Comparison of ENCODE assay signal across 10 mouse cellular contexts in genomic region chr6:99655488-99655887, GRCm38 (mm10). TPM values are rescaled to one million over a fixed set of nuclear protein-coding genes. Genes with fewer than 3 reads are reported as not detected.
DNase-seq lines count a peak whose midpoint lies in the region; ATAC-seq and TF ChIP-seq lines count a peak whose summit lies in the region.
"Had no signal": no experiment of that assay in that cellular context is flagged by ENCODE, and none has a peak within 500 bp of the region (broad histone marks: within the 10 kb centered on the region; RNA-seq: fewer than 3 reads in every experiment).

No protein-coding gene starts in this region.

- no peaks in the 10 kb centered on the region for H3K36me3 ChIP-seq in liver, embryonic 15.5 days (replicated peaks)
- H3K36me3 ChIP-seq in forebrain, postnatal 0 days (ENCODE audit: insufficient read depth), result peaks cover 2% of the 10 kb centered on the region; the same call in 1 of the 2 replicates
- no peaks in the 10 kb centered on the region for H3K36me3 ChIP-seq in embryonic facial prominence, embryonic 10.5 days (replicated peaks)

- TF ChIP-seq CTCF in gastrocnemius, adult 2 months (IDR thresholded peaks at IDR 0.05), result no peak
- TF ChIP-seq CTCF in forebrain, postnatal 0 days (IDR thresholded peaks at IDR 0.05; ENCODE audit: low read depth), result no peak

- no peak overlapping the region for H3K9ac ChIP-seq in liver, embryonic 15.5 days
- no peak overlapping the region for H3K9ac ChIP-seq in forebrain, postnatal 0 days

- H3K9me3 ChIP-seq in liver, embryonic 15.5 days (replicated peaks), result no peaks in the 10 kb centered on the region
- H3K9me3 ChIP-seq in forebrain, postnatal 0 days (ENCODE audit: low read length), result no peaks in the 10 kb centered on the region
- no peaks in the 10 kb centered on the region for H3K9me3 ChIP-seq in embryonic facial prominence, embryonic 10.5 days

- no peaks in the 10 kb centered on the region; the same call in 1 of the 2 replicates for H3K4me1 ChIP-seq in liver, embryonic 15.5 days (replicated peaks)
- H3K4me1 ChIP-seq in forebrain, postnatal 0 days (ENCODE audit: insufficient read depth), result no peaks in the 10 kb centered on the region
- H3K4me1 ChIP-seq in embryonic facial prominence, embryonic 10.5 days, result peaks cover 25% of the 10 kb centered on the region

- 0 out of 2 replicates have a peak overlapping the region, but pooled peaks have one; percentile 13 for H3K4me3 ChIP-seq in gastrocnemius, adult 2 months
- peak overlapping the region; percentile 8; the same call in 1 of the 2 replicates for H3K4me3 ChIP-seq in liver, embryonic 15.5 days (replicated peaks)
- H3K4me3 ChIP-seq in forebrain, postnatal 0 days (ENCODE audit: low read depth, low read length), result no peak overlapping the region
- H3K4me3 ChIP-seq in embryonic facial prominence, embryonic 10.5 days, result no peak overlapping the region

- DNase-seq in gastrocnemius, adult 2 months, result no peak
- DNase-seq in gastrocnemius, postnatal 14 days, result no peak
- DNase-seq in thymus, postnatal 0 days (ENCODE audit: low spot score), result peak; percentile 80
- DNase-seq in forebrain, postnatal 0 days, result no peak
- DNase-seq in frontal cortex, postnatal 14 days (ENCODE audit: low spot score in 2 of 2), result no peak
- DNase-seq in embryonic facial prominence, embryonic 10.5 days (ENCODE audit: low spot score), result no peak
- DNase-seq: adrenal gland, adult 8-10 months had no signal

- ATAC-seq in activated CD4-positive, CD25-positive, alpha-beta regulatory T cell, adult 4 months, result peak; percentile 95
- ATAC-seq in liver, embryonic 15.5 days (ENCODE audit: insufficient read depth), result no peak
- no peak for ATAC-seq in forebrain, postnatal 0 days

- intact Hi-C loops in gastrocnemius, adult 2 months (cut with DNase I), result no loop called here
- intact Hi-C loops in gastrocnemius, postnatal 14 days (cut with DNase I; ENCODE audit: low total_unique reads), result no loop called here

- H3K4me2 ChIP-seq in liver, embryonic 15.5 days, result peak overlapping the region; percentile 43
- H3K4me2 ChIP-seq in forebrain, postnatal 0 days (ENCODE audit: low read depth), result no peak overlapping the region

- 17% methylated on average over 7 of the region's 7 CpGs for WGBS in liver, embryonic 15.5 days (ENCODE audit: insufficient replicate concordance)
- whole genome bisulfite sequencing in forebrain, postnatal 0 days, result 50% methylated on average over 7 of the region's 7 CpGs
- 50% methylated on average over 7 of the region's 7 CpGs for WGBS in embryonic facial prominence, embryonic 10.5 days

- no peaks in the 10 kb centered on the region for H3K27me3 ChIP-seq in liver, embryonic 15.5 days
- no peaks in the 10 kb centered on the region for H3K27me3 ChIP-seq in forebrain, postnatal 0 days (ENCODE audit: insufficient read depth, low read length)
- H3K27me3 ChIP-seq in embryonic facial prominence, embryonic 10.5 days (replicated peaks; ENCODE audit: low read depth, poor library complexity, severe bottlenecking), result no peaks in the 10 kb centered on the region

- H3K27ac ChIP-seq in gastrocnemius, adult 2 months, result no peak overlapping the region; the same call in 1 of the 2 replicates
- no peak overlapping the region for H3K27ac ChIP-seq in liver, embryonic 15.5 days (replicated peaks)
- no peak overlapping the region for H3K27ac ChIP-seq in forebrain, postnatal 0 days (ENCODE audit: low read depth, low read length)
- no peak overlapping the region for H3K27ac ChIP-seq in embryonic facial prominence, embryonic 10.5 days (replicated peaks)
- H3K27ac ChIP-seq: kidney, postnatal 0 days had no signal

RNA-seq across cellular contexts. Expression of gene Eif4e3, which starts 11.1 kb away (rescaled TPM):
- total RNA-seq in gastrocnemius, adult 2 months (2021), result 10 to 100 TPM; 23.5 to 29.4 TPM
- 10 to 100 TPM; 16.2 to 17.8 TPM for total RNA-seq in gastrocnemius, postnatal 14 days (2021)
- polyA plus RNA-seq in activated CD4-positive, CD25-positive, alpha-beta regulatory T cell, adult 4 months (2017; shearing (Covaris generic)), result 10 to 100 TPM; 33.8 to 35.1 TPM
- 1.9 and 2.2 TPM in 2 replicates for polyA plus RNA-seq in liver, embryonic 15.5 days (2015; fragmentation: Nextera tagmentation; extraction: Ambion mirVana)
- polyA plus RNA-seq in thymus, postnatal 0 days (2015; fragmentation: Nextera tagmentation; extraction: Ambion mirVana), result 36.4 and 43.2 TPM in 2 replicates
- 12.9 and 13.3 TPM in 2 replicates for total RNA-seq in forebrain, postnatal 0 days (2014; rRNA removed)
- 4.7 and 6.0 TPM in 2 replicates for polyA plus RNA-seq in forebrain, postnatal 0 days (2015; fragmentation: Nextera tagmentation; extraction: Ambion mirVana)
- 14.2 and 16.5 TPM in 2 replicates for polyA plus RNA-seq in embryonic facial prominence, embryonic 10.5 days (2016; fragmentation: Nextera tagmentation; extraction: Ambion mirVana)

RNA-seq across cellular contexts. Expression of gene Gm20696, which starts 11.1 kb away (rescaled TPM):
- total RNA-seq in gastrocnemius, adult 2 months (2021), result 1 to 10 TPM; 1.2 to 1.3 TPM
- total RNA-seq in gastrocnemius, postnatal 14 days (2021), result under 1 TPM; 0.73 to 0.90 TPM
- polyA plus RNA-seq in activated CD4-positive, CD25-positive, alpha-beta regulatory T cell, adult 4 months (2017; shearing (Covaris generic)), result 10 to 100 TPM; 11.9 to 13.1 TPM
- 0.75 and 0.88 TPM in 2 replicates for polyA plus RNA-seq in liver, embryonic 15.5 days (2015; fragmentation: Nextera tagmentation; extraction: Ambion mirVana)
- 2.4 and 6.4 TPM in 2 replicates for polyA plus RNA-seq in thymus, postnatal 0 days (2015; fragmentation: Nextera tagmentation; extraction: Ambion mirVana)
- total RNA-seq in forebrain, postnatal 0 days (2014; rRNA removed), result 2.2 and 3.0 TPM in 2 replicates
- 1.5 and 2.6 TPM in 2 replicates for polyA plus RNA-seq in forebrain, postnatal 0 days (2015; fragmentation: Nextera tagmentation; extraction: Ambion mirVana)
- 3.1 and 4.5 TPM in 2 replicates for polyA plus RNA-seq in embryonic facial prominence, embryonic 10.5 days (2016; fragmentation: Nextera tagmentation; extraction: Ambion mirVana)

RNA-seq across cellular contexts. Expression of gene Gpr27, which starts 37.0 kb away (rescaled TPM):
- total RNA-seq in gastrocnemius, adult 2 months (2021), result 1 to 10 TPM in 1 of 2 experiments, under 1 TPM in 1; 0.20 to 1.1 TPM
- total RNA-seq in gastrocnemius, postnatal 14 days (2021), result 1 to 10 TPM; 1.8 to 2.3 TPM
- not detected for polyA plus RNA-seq in activated CD4-positive, CD25-positive, alpha-beta regulatory T cell, adult 4 months (2017; shearing (Covaris generic))
- polyA plus RNA-seq in liver, embryonic 15.5 days (2015; fragmentation: Nextera tagmentation; extraction: Ambion mirVana), result 0.05 and 0.09 TPM in 2 replicates
- 1.7 and 2.3 TPM in 2 replicates for polyA plus RNA-seq in thymus, postnatal 0 days (2015; fragmentation: Nextera tagmentation; extraction: Ambion mirVana)
- 123 and 127 TPM in 2 replicates for total RNA-seq in forebrain, postnatal 0 days (2014; rRNA removed)
- 30.7 and 38.5 TPM in 2 replicates for polyA plus RNA-seq in forebrain, postnatal 0 days (2015; fragmentation: Nextera tagmentation; extraction: Ambion mirVana)
- polyA plus RNA-seq in embryonic facial prominence, embryonic 10.5 days (2016; fragmentation: Nextera tagmentation; extraction: Ambion mirVana), result 1.5 and 2.1 TPM in 2 replicates

Comparison
In these comparisons a context has a peak if more than half of its experiments do, and no peak if none do; other contexts are left out.
1. H3K4me3 ChIP-seq: peak in gastrocnemius, adult 2 months (single experiment) and liver, embryonic 15.5 days (single experiment); none in forebrain, postnatal 0 days (single experiment) and embryonic facial prominence, embryonic 10.5 days (single experiment).